Mouse (Mus musculus) testis, adult 2 months (tissue): ENCODE results near the gene Adgrv1. TPM values are rescaled to one million over a fixed set of nuclear protein-coding genes. Genes with fewer than 3 reads are reported as not detected.

ENCODE experiments used
- H3K27ac ChIP-seq: fragments of 200-500 bp; 2 replicates; pipeline ENCODE4 v1.5.1; 2012; ENCODE audit warnings: low read depth, low read length; ENCODE audit not compliant: control insufficient read depth, insufficient read depth
- H3K27me3 ChIP-seq: fragments of 200-500 bp; 2 replicates; pipeline ENCODE4 v1.6.1; 2012; ENCODE audit warnings: mild to moderate bottlenecking, low read length, moderate library complexity; ENCODE audit not compliant: control insufficient read depth, insufficient read depth
- H3K36me3 ChIP-seq: fragments of 200-500 bp; 2 replicates; pipeline ENCODE4 v1.6.1; 2012; ENCODE audit warnings: mild to moderate bottlenecking, low read length; ENCODE audit not compliant: control insufficient read depth, insufficient read depth
- H3K4me1 ChIP-seq: fragments of 200-500 bp; 2 replicates; pipeline ENCODE4 v1.6.1; 2012; ENCODE audit warnings: low read length; ENCODE audit not compliant: control insufficient read depth, insufficient read depth
- H3K4me3 ChIP-seq: fragments of 200-500 bp; 2 replicates; pipeline ENCODE4 v1.5.1; 2012; ENCODE audit warnings: low read depth, mild to moderate bottlenecking, low read length, moderate library complexity, mixed read lengths; ENCODE audit not compliant: control insufficient read depth
- CTCF ChIP-seq: fragments of 200-500 bp; IDR thresholded peaks from 2 replicates; pipeline ENCODE4 v1.5.1; 2012; ENCODE audit warnings: low read depth, mild to moderate bottlenecking, inconsistent platforms, low read length, moderate library complexity; ENCODE audit not compliant: control insufficient read depth, insufficient read depth, insufficient replicate concordance
- POLR2A ChIP-seq: fragments of 200-500 bp; IDR thresholded peaks from 2 replicates; pipeline ENCODE4 v1.6.1; 2012; ENCODE audit warnings: low read depth, mild to moderate bottlenecking, inconsistent platforms, low read length, moderate library complexity; ENCODE audit not compliant: control insufficient read depth
- polyA plus RNA-seq: library from polyadenylated mRNA; depleted of rRNA; stranded (reverse); fragments of >200 nt; gene quantifications from 2 replicates; pipeline ENCODE4 v1.2.3, GENCODE M21; 2012

Adgrv1 gene
- polyA plus RNA-seq, 1 experiment, result 6.7 TPM

DNA sequence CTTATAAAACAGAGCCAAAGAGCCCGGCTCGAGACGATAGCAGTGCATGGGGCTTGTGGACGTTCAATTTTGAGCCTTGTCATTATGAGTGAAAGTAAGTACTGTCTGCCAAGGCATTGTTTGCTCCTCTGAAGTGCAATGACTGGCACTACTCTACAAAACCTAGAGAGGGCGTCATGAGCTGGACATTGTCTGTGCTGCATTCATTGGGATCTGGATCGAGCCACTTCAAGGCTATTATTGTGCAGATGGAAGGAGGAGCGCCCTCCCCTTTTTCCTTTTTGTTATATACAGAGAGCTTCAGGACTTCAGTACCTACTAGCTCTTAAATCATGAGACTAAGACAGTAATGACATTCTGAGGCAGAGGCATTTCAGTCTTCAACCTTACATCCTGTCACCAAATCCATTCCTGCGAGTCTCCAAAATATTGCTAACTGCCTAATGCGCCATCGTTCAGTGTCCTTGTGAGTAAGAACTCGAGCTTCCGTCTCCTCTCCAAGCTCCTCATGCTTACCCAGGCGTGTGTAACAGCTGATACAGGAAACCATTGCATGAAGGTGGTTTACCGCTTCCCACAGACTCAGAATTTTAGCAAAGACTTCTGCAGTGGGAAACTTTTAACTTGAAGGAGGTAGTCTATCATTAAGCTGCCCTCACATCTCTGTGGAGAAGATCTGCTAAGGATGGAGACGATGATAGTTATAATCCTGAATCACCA is 285.5 kb downstream of the Adgrv1 start:
- Histone ChIP-seq H3K4me1 (no peaks in the 10 kb centered on the region; the same call in 1 of the 2 replicates), H3K27ac (no peak overlapping the region), H3K4me3 (no peak overlapping the region), H3K36me3 (no peaks in the 10 kb centered on the region), H3K27me3 (no peaks in the 10 kb centered on the region)
- no peak for TF ChIP-seq CTCF
- TF ChIP-seq POLR2A, result no peak

DNA sequence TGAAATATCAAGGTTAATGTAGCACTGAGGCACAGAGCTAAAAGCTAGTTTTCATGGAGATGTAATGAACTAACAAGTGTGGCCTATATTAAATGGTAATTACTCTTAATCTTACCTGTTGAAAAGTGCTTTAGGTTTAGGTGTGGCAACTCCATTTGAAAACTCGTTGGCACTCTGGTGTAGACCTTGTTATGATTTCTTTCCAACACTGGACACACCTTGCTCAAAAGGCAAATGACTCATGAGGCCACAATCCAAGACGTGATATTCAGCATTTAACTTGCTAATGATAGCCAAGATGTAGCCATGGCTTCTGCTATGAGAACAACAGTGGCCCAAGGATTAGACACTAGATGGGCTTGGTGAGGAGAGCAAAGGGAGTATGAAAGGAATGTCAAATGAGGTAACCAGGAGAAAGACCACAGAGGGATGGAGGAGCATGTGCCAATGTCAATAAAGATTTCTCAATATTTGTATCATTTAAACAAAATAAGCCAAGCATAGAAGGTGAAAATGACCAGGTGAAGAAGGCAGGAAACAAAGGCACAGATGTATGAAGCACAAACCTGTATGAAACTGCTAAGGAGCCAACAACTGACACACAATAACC is 289.9 kb downstream of the Adgrv1 start:
- Histone ChIP-seq H3K4me1 (no peaks in the 10 kb centered on the region), H3K4me3 (no peak overlapping the region), H3K36me3 (no peaks in the 10 kb centered on the region), H3K27ac (no peak overlapping the region), H3K27me3 (no peaks in the 10 kb centered on the region)
- no peak for TF ChIP-seq CTCF
- TF ChIP-seq POLR2A, result no peak

GRCm38 (mm10) chr13:81335241-81335640 is 297.7 kb downstream of the Adgrv1 start:
- Histone ChIP-seq H3K27me3 (no peaks in the 10 kb centered on the region), H3K4me3 (no peak overlapping the region), H3K4me1 (no peaks in the 10 kb centered on the region), H3K36me3 (no peaks in the 10 kb centered on the region), H3K27ac (no peak overlapping the region)
- TF ChIP-seq POLR2A (no peak), CTCF (no peak)

- TF ChIP-seq POLR2A, result no peak
- H3K27me3 ChIP-seq, result no peaks in the 10 kb centered on the region
- no peak overlapping the region for H3K4me3 ChIP-seq
- H3K36me3 ChIP-seq, result no peaks in the 10 kb centered on the region
- no peak overlapping the region for H3K27ac ChIP-seq
- no peaks in the 10 kb centered on the region for H3K4me1 ChIP-seq
Observed at GRCm38 (mm10) chr13:81332018-81332417, 300.9 kb downstream of the Adgrv1 start.

GRCm38 (mm10) chr13:81329762-81330161 is 303.2 kb downstream of the Adgrv1 start:
- Histone ChIP-seq H3K36me3 (no peaks in the 10 kb centered on the region), H3K27ac (no peak overlapping the region)

GRCm38 (mm10) chr13:81328181-81328580 is 304.8 kb downstream of the Adgrv1 start:
- Histone ChIP-seq H3K36me3 (no peaks in the 10 kb centered on the region), H3K4me1 (no peaks in the 10 kb centered on the region), H3K27ac (no peak overlapping the region), H3K27me3 (no peaks in the 10 kb centered on the region), H3K4me3 (no peak overlapping the region)
- TF ChIP-seq POLR2A (no peak), CTCF (no peak)

More at GRCm38 (mm10) chr13:81329762-81330161, 303.2 kb downstream of the Adgrv1 start:
- TF ChIP-seq POLR2A, result no peak
- no peak for TF ChIP-seq CTCF
- Histone ChIP-seq H3K4me3 (no peak overlapping the region), H3K4me1 (no peaks in the 10 kb centered on the region), H3K27me3 (no peaks in the 10 kb centered on the region)

- no peaks in the 10 kb centered on the region for H3K36me3 ChIP-seq
Observed at GRCm38 (mm10) chr13:81325606-81326215, 307.2 kb downstream of the Adgrv1 start.

More at GRCm38 (mm10) chr13:81325606-81326215, 307.2 kb downstream of the Adgrv1 start:
- H3K27ac ChIP-seq, result no peak overlapping the region
- no peak for TF ChIP-seq POLR2A
- no peak for TF ChIP-seq CTCF
- H3K4me3 ChIP-seq, result no peak overlapping the region
- H3K4me1 ChIP-seq, result no peaks in the 10 kb centered on the region
- no peaks in the 10 kb centered on the region for H3K27me3 ChIP-seq
